Mouse (Mus musculus): Measurements from ENCODE around the gene Lysmd4.
A peak's percentile ranks its signal among the peaks of the same experiment; 100 is the strongest.

The Lysmd4 gene

GRCm38 (mm10) chr7:67222220-67222862 lies at the start of gene Lysmd4:
TSS of gene Lysmd4 (plus strand) at chr7:67222544.
- DNase-seq (ENCODE audit: low read depth, low spot score) = peak; percentile 98

GRCm38 (mm10) chr7:67173522-67174195 lies 48.7 kb upstream of the Lysmd4 start:
- DNase-seq (ENCODE audit: low read depth, low spot score) = no peak

- no peak for DNase-seq (ENCODE audit: low read depth, low spot score)
Measured at GRCm38 (mm10) chr7:67183786-67184185, 38.6 kb upstream of the Lysmd4 start.

- DNase-seq (ENCODE audit: low read depth, low spot score) = peak; percentile 81
Measured at GRCm38 (mm10) chr7:67199412-67199811, 22.9 kb upstream of the Lysmd4 start.

GRCm38 (mm10) chr7:67203625-67204024 lies 18.7 kb upstream of the Lysmd4 start:
- no peak for DNase-seq (ENCODE audit: low read depth, low spot score)

GRCm38 (mm10) chr7:67205734-67206425 lies 16.5 kb upstream of the Lysmd4 start:
- DNase-seq (ENCODE audit: low read depth, low spot score) = no peak

GRCm38 (mm10) chr7:67206496-67206895 lies 15.8 kb upstream of the Lysmd4 start:
- no peak for DNase-seq (ENCODE audit: low read depth, low spot score)

- no peak for DNase-seq (ENCODE audit: low read depth, low spot score)
Measured at GRCm38 (mm10) chr7:67207701-67208100, 14.6 kb upstream of the Lysmd4 start.

GRCm38 (mm10) chr7:67208317-67208716 lies 14.0 kb upstream of the Lysmd4 start:
- DNase-seq (ENCODE audit: low read depth, low spot score) = no peak

- DNase-seq (ENCODE audit: low read depth, low spot score) = no peak
Measured at GRCm38 (mm10) chr7:67210004-67210833, 12.1 kb upstream of the Lysmd4 start.

- DNase-seq (ENCODE audit: low read depth, low spot score) = no peak
Measured at GRCm38 (mm10) chr7:67211341-67211740, 11.0 kb upstream of the Lysmd4 start.

- DNase-seq (ENCODE audit: low read depth, low spot score) = no peak
Measured at GRCm38 (mm10) chr7:67211971-67212370, 10.4 kb upstream of the Lysmd4 start.

GRCm38 (mm10) chr7:67213589-67213988 lies 8.8 kb upstream of the Lysmd4 start:
- DNase-seq (ENCODE audit: low read depth, low spot score) = peak; percentile 72

- no peak for DNase-seq (ENCODE audit: low read depth, low spot score)
Measured at GRCm38 (mm10) chr7:67216351-67216750, 6.0 kb upstream of the Lysmd4 start.

- DNase-seq (ENCODE audit: low read depth, low spot score) = peak; percentile 57
Measured at GRCm38 (mm10) chr7:67217025-67217424, 5.3 kb upstream of the Lysmd4 start.

GRCm38 (mm10) chr7:67225943-67226625 lies 3.7 kb downstream of the Lysmd4 start:
- no peak for DNase-seq (ENCODE audit: low read depth, low spot score)

- no peak for DNase-seq (ENCODE audit: low read depth, low spot score)
Measured at GRCm38 (mm10) chr7:67227538-67227937, 5.2 kb downstream of the Lysmd4 start.

GRCm38 (mm10) chr7:67228390-67228789 lies 6.0 kb downstream of the Lysmd4 start:
- DNase-seq (ENCODE audit: low read depth, low spot score) = peak; percentile 88

- DNase-seq (ENCODE audit: low read depth, low spot score) = peak; percentile 37
Measured at GRCm38 (mm10) chr7:67228891-67229602, 6.7 kb downstream of the Lysmd4 start.

- no peak for DNase-seq (ENCODE audit: low read depth, low spot score)
Measured at GRCm38 (mm10) chr7:67229701-67230100, 7.4 kb downstream of the Lysmd4 start.

GRCm38 (mm10) chr7:67230221-67230620 lies 7.9 kb downstream of the Lysmd4 start:
- peak; percentile 36 for DNase-seq (ENCODE audit: low read depth, low spot score)
